Mouse (Mus musculus): ENCODE measurements around the gene Hist1h2ak. TPM values are rescaled to one million over a fixed set of nuclear protein-coding genes. Genes with fewer than 3 reads are reported as not detected.

The Hist1h2ak gene
- total and polyA plus RNA-seq, 3 experiments = 6.2 to 1,125 (median 16.6) TPM

DNA sequence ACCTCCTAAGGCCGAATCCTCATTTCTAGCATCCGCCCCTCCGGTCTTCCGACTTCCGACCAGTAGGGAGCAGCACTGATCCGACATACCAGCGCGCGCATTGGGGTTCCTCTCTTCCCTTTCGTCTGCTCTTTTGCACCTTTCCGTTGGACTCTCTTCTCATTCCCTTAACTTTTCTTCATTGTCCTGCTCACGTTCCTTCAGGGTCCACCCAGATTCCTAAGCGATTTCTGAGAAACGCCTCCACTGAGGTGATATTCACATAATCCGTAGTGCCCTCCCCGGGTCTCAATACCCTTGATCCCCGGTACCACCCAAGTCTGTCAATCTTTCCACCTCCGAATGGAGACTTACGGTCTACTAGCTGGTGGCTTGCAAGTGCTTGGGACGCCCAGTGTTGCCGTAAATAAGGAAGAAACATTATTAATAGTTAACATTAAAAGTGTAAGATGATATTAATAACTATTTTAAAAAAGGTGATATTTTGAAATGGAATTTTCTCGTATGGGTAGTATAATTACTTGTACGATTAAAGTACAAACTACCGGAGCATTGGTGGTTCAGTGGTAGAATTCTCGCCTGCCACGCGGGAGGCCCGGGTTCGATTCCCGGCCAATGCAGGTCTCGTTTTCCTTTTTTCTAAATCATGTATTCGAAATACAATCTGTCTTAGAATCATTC is 43.5 kb downstream of the Hist1h2ak start (continued):
- TF ChIP-seq KAT2A (IDR thresholded peaks at IDR 0.05; ENCODE audit: insufficient replicate concordance, low read length) (peak; percentile 62; the same call in 1 of the 2 replicates), IRF4 (IDR thresholded peaks at IDR 0.05; ENCODE audit: low read depth, low read length) (peak; percentile 52; the same call in 1 of the 2 replicates), MEF2A (IDR thresholded peaks at IDR 0.05; ENCODE audit: borderline replicate concordance, low read depth, low read length) (no peak), PAX5 (IDR thresholded peaks at IDR 0.05; ENCODE audit: low read length) (no peak), USF1 (IDR thresholded peaks at IDR 0.05; ENCODE audit: low read depth, low read length) (no peak), JUN (IDR thresholded peaks at IDR 0.05; ENCODE audit: insufficient read depth, low read depth, low read length) (no peak), CHD1 (IDR thresholded peaks at IDR 0.05; ENCODE audit: low read depth, low read length) (no peak), EP300 (IDR thresholded peaks at IDR 0.05; ENCODE audit: low read length) (no peak), RCOR1 (conservative IDR thresholded peaks at IDR 0.05; ENCODE audit: low read depth, low read length) (no peak), POLR2A (IDR thresholded peaks at IDR 0.05; ENCODE audit: low read depth, low read length) (peak; percentile 57), NRF1 (IDR thresholded peaks at IDR 0.05; ENCODE audit: low read depth, low read length) (0 out of 2 replicates have a peak, but pooled peaks have one; percentile 38), MAX (IDR thresholded peaks at IDR 0.05; ENCODE audit: low read length) (no peak), ZC3H11A (IDR thresholded peaks at IDR 0.05; ENCODE audit: low read depth, low read length) (no peak), ELF1 (IDR thresholded peaks at IDR 0.05; ENCODE audit: low read depth, low read length) (peak; percentile 88), HCFC1 (IDR thresholded peaks at IDR 0.05; ENCODE audit: low read depth, low read length) (peak; percentile 67)

GRCm38 (mm10) chr13:21706669-21707068 is 47.0 kb downstream of the Hist1h2ak start:
- in situ Hi-C loops (cut with MboI; ENCODE audit: low pct_ligation_motif_present, low pct_unique_long_range_greater_than_20kb, low sequenced_read_pairs) = loop anchor here (25.0 kb wide), 2 partner anchors 231 to 319 kb away; partner anchors contain the start of gene Zfp184
- dilution Hi-C loops (cut with MboI; ENCODE audit: extremely low pct_ligation_motif_present, extremely low pct_unique_long_range_greater_than_20kb, low sequenced_read_pairs) = no loop called here
- H3K4me2 ChIP-seq (ENCODE audit: insufficient read depth, low read depth, poor library complexity, severe bottlenecking) = no peak overlapping the region
- no peaks in the 10 kb centered on the region for H3K27me3 ChIP-seq (replicated peaks)
- no peak overlapping the region for H3K4me3 ChIP-seq (replicated peaks in 1 of 3; ENCODE audit: low read depth in 2 of 3, low read length in 2 of 3, poor library complexity in 1 of 3)
- no peaks in the 10 kb centered on the region for H3K9me3 ChIP-seq (replicated peaks; ENCODE audit: low read length)
- no peaks in the 10 kb centered on the region for H3K79me2 ChIP-seq (replicated peaks; ENCODE audit: control insufficient read depth, extremely low read depth, insufficient read depth, poor library complexity, severe bottlenecking)
- TF ChIP-seq POLR2AphosphoS2 (IDR thresholded peaks at IDR 0.05; ENCODE audit: low read depth, low read length) (no peak), NELFE (IDR thresholded peaks at IDR 0.05; ENCODE audit: low read depth, low read length) (no peak), USF1 (IDR thresholded peaks at IDR 0.05; ENCODE audit: low read depth, low read length) (no peak), MXI1 (IDR thresholded peaks at IDR 0.05; ENCODE audit: low read depth, low read length) (no peak), MAFK (IDR thresholded peaks at IDR 0.05; ENCODE audit: insufficient replicate concordance, low read length) (peak; percentile 96)
- no peak overlapping the region for H3K9ac ChIP-seq (ENCODE audit: insufficient read depth, low read depth)
- peaks cover 8 to 11% of the 10 kb centered on the region in 2 experiments; a peak in 3 of 4 replicates for H3K4me1 ChIP-seq (ENCODE audit: control insufficient read depth in 1 of 2, insufficient read depth in 2 of 2)
- DNase-seq (ENCODE audit: extremely low read depth) = no peak
- no peak overlapping the region for H3K27ac ChIP-seq (ENCODE audit: insufficient read depth, low read depth)
- no peaks in the 10 kb centered on the region for H3K36me3 ChIP-seq (replicated peaks in 1 of 2; ENCODE audit: control insufficient read depth in 1 of 2, insufficient read depth in 1 of 2, low read length in 1 of 2)

Other genes starting within 250 kb of the Hist1h2ak start
Only the 20 nearest of the 28 such genes appear.
- gene Olfr1361, start 90.4 kb downstream of the Hist1h2ak start, total RNA-seq (2012; rRNA removed) = not detected in 2 replicates
- gene Olfr1361, start 90.4 kb downstream of the Hist1h2ak start, total RNA-seq (2014; rRNA removed) = not detected in 2 replicates
- gene Olfr1361, start 90.4 kb downstream of the Hist1h2ak start, polyA plus RNA-seq (2012; ENCODE audit: insufficient read length, low read depth) = not detected in 2 replicates
- not detected in 2 replicates for gene Olfr1360, start 76.4 kb downstream of the Hist1h2ak start, total RNA-seq (2012; rRNA removed)
- gene Olfr1360, start 76.4 kb downstream of the Hist1h2ak start, total RNA-seq (2014; rRNA removed) = not detected in 2 replicates
- not detected in 2 replicates for gene Olfr1360, start 76.4 kb downstream of the Hist1h2ak start, polyA plus RNA-seq (2012; ENCODE audit: insufficient read length, low read depth)
- not detected in 2 replicates for gene Olfr1359, start 55.7 kb downstream of the Hist1h2ak start, total RNA-seq (2012; rRNA removed)
- not detected in 2 replicates for gene Olfr1359, start 55.7 kb downstream of the Hist1h2ak start, total RNA-seq (2014; rRNA removed)
- gene Olfr1359, start 55.7 kb downstream of the Hist1h2ak start, polyA plus RNA-seq (2012; ENCODE audit: insufficient read length, low read depth) = not detected in 2 replicates
- gene Hist1h2bl, start 37.7 kb downstream of the Hist1h2ak start, total RNA-seq (2012; rRNA removed) = 897 and 953 TPM in 2 replicates
- 16.0 and 18.1 TPM in 2 replicates for gene Hist1h2bl, start 37.7 kb downstream of the Hist1h2ak start, total RNA-seq (2014; rRNA removed)
- 1.7 and 3.8 TPM in 2 replicates for gene Hist1h2bl, start 37.7 kb downstream of the Hist1h2ak start, polyA plus RNA-seq (2012; ENCODE audit: insufficient read length, low read depth)
- 839 and 880 TPM in 2 replicates for gene Hist1h2ai, start 37.4 kb downstream of the Hist1h2ak start, total RNA-seq (2012; rRNA removed)
- gene Hist1h2ai, start 37.4 kb downstream of the Hist1h2ak start, total RNA-seq (2014; rRNA removed) = 3.9 and 6.3 TPM in 2 replicates
- gene Hist1h2ai, start 37.4 kb downstream of the Hist1h2ak start, polyA plus RNA-seq (2012; ENCODE audit: insufficient read length, low read depth) = not detected in 2 replicates
- 1,605 and 1,657 TPM in 2 replicates for gene Hist1h3h, start 36.2 kb downstream of the Hist1h2ak start, total RNA-seq (2012; rRNA removed)
- gene Hist1h3h, start 36.2 kb downstream of the Hist1h2ak start, total RNA-seq (2014; rRNA removed) = 18.2 and 21.7 TPM in 2 replicates
- gene Hist1h3h, start 36.2 kb downstream of the Hist1h2ak start, polyA plus RNA-seq (2012; ENCODE audit: insufficient read length, low read depth) = 9.5 and 18.6 TPM in 2 replicates
- 1,752 and 1,804 TPM in 2 replicates for gene Hist1h2bm, start 31.8 kb downstream of the Hist1h2ak start, total RNA-seq (2012; rRNA removed)
- 25.7 and 36.0 TPM in 2 replicates for gene Hist1h2bm, start 31.8 kb downstream of the Hist1h2ak start, total RNA-seq (2014; rRNA removed)
- gene Hist1h2bm, start 31.8 kb downstream of the Hist1h2ak start, polyA plus RNA-seq (2012; ENCODE audit: insufficient read length, low read depth) = 0.87 TPM in 1 of 2 replicates, not detected in the other
- gene Hist1h4j, start 18.8 kb downstream of the Hist1h2ak start, total RNA-seq (2012; rRNA removed) = 936 and 984 TPM in 2 replicates
- gene Hist1h4j, start 18.8 kb downstream of the Hist1h2ak start, total RNA-seq (2014; rRNA removed) = 18.5 and 27.8 TPM in 2 replicates
- gene Hist1h4j, start 18.8 kb downstream of the Hist1h2ak start, polyA plus RNA-seq (2012; ENCODE audit: insufficient read length, low read depth) = 1.1 and 1.8 TPM in 2 replicates
- 3,228 and 4,319 TPM in 2 replicates for gene Hist1h4k, start 3.3 kb downstream of the Hist1h2ak start, total RNA-seq (2012; rRNA removed)
- 15.2 and 25.4 TPM in 2 replicates for gene Hist1h4k, start 3.3 kb downstream of the Hist1h2ak start, total RNA-seq (2014; rRNA removed)
- 5.6 and 13.2 TPM in 2 replicates for gene Hist1h4k, start 3.3 kb downstream of the Hist1h2ak start, polyA plus RNA-seq (2012; ENCODE audit: insufficient read length, low read depth)
- gene Hist1h2bn, start 296 bp upstream of the Hist1h2ak start, total RNA-seq (2012; rRNA removed) = 1,563 and 1,639 TPM in 2 replicates
- gene Hist1h2bn, start 296 bp upstream of the Hist1h2ak start, total RNA-seq (2014; rRNA removed) = 16.5 and 24.0 TPM in 2 replicates
- 2.6 and 3.1 TPM in 2 replicates for gene Hist1h2bn, start 296 bp upstream of the Hist1h2ak start, polyA plus RNA-seq (2012; ENCODE audit: insufficient read length, low read depth)
- 1,032 and 1,397 TPM in 2 replicates for gene Hist1h1b, start 26.8 kb upstream of the Hist1h2ak start, total RNA-seq (2012; rRNA removed)
- 12.2 and 16.6 TPM in 2 replicates for gene Hist1h1b, start 26.8 kb upstream of the Hist1h2ak start, total RNA-seq (2014; rRNA removed)
- gene Hist1h1b, start 26.8 kb upstream of the Hist1h2ak start, polyA plus RNA-seq (2012; ENCODE audit: insufficient read length, low read depth) = 0.71 and 1.9 TPM in 2 replicates
- 797 and 828 TPM in 2 replicates for gene Hist1h3i, start 29.5 kb upstream of the Hist1h2ak start, total RNA-seq (2012; rRNA removed)
- 7.7 and 21.2 TPM in 2 replicates for gene Hist1h3i, start 29.5 kb upstream of the Hist1h2ak start, total RNA-seq (2014; rRNA removed)
- 2.0 and 14.3 TPM in 2 replicates for gene Hist1h3i, start 29.5 kb upstream of the Hist1h2ak start, polyA plus RNA-seq (2012; ENCODE audit: insufficient read length, low read depth)
- gene Hist1h2an, start 33.4 kb upstream of the Hist1h2ak start, total RNA-seq (2012; rRNA removed) = 792 and 1,025 TPM in 2 replicates
- gene Hist1h2an, start 33.4 kb upstream of the Hist1h2ak start, total RNA-seq (2014; rRNA removed) = 3.0 and 4.7 TPM in 2 replicates
- gene Hist1h2an, start 33.4 kb upstream of the Hist1h2ak start, polyA plus RNA-seq (2012; ENCODE audit: insufficient read length, low read depth) = 7.1 TPM in 1 of 2 replicates, not detected in the other
- gene Hist1h2bp, start 33.6 kb upstream of the Hist1h2ak start, total RNA-seq (2012; rRNA removed) = 476 and 510 TPM in 2 replicates
- 2.7 and 3.6 TPM in 2 replicates for gene Hist1h2bp, start 33.6 kb upstream of the Hist1h2ak start, total RNA-seq (2014; rRNA removed)
- 0.60 and 1.3 TPM in 2 replicates for gene Hist1h2bp, start 33.6 kb upstream of the Hist1h2ak start, polyA plus RNA-seq (2012; ENCODE audit: insufficient read length, low read depth)
- 1,881 and 2,257 TPM in 2 replicates for gene Hist1h2bq, start 56.4 kb upstream of the Hist1h2ak start, total RNA-seq (2012; rRNA removed)
- gene Hist1h2bq, start 56.4 kb upstream of the Hist1h2ak start, total RNA-seq (2014; rRNA removed) = 17.1 and 32.4 TPM in 2 replicates
- 4.1 and 4.3 TPM in 2 replicates for gene Hist1h2bq, start 56.4 kb upstream of the Hist1h2ak start, polyA plus RNA-seq (2012; ENCODE audit: insufficient read length, low read depth)
- gene Hist1h2ao, start 56.6 kb upstream of the Hist1h2ak start, total RNA-seq (2012; rRNA removed) = not detected in 2 replicates
- gene Hist1h2ao, start 56.6 kb upstream of the Hist1h2ak start, total RNA-seq (2014; rRNA removed) = not detected in 2 replicates
- 354 and 693 TPM in 2 replicates for gene Hist1h2ao, start 56.6 kb upstream of the Hist1h2ak start, polyA plus RNA-seq (2012; ENCODE audit: insufficient read length, low read depth)
- 18.2 and 20.8 TPM in 2 replicates for gene Hist1h4m, start 57.9 kb upstream of the Hist1h2ak start, total RNA-seq (2012; rRNA removed)
- gene Hist1h4m, start 57.9 kb upstream of the Hist1h2ak start, total RNA-seq (2014; rRNA removed) = 1.6 TPM in 1 of 2 replicates, not detected in the other
- gene Hist1h4m, start 57.9 kb upstream of the Hist1h2ak start, polyA plus RNA-seq (2012; ENCODE audit: insufficient read length, low read depth) = 0.70 and 12.8 TPM in 2 replicates
- 4,939 and 5,322 TPM in 2 replicates for gene Hist1h4n, start 78.4 kb upstream of the Hist1h2ak start, total RNA-seq (2012; rRNA removed)
- gene Hist1h4n, start 78.4 kb upstream of the Hist1h2ak start, total RNA-seq (2014; rRNA removed) = 90.5 and 152 TPM in 2 replicates
- 6.4 TPM in 1 of 2 replicates, not detected in the other for gene Hist1h4n, start 78.4 kb upstream of the Hist1h2ak start, polyA plus RNA-seq (2012; ENCODE audit: insufficient read length, low read depth)
- 2,938 and 2,951 TPM in 2 replicates for gene Hist1h2ap, start 79.7 kb upstream of the Hist1h2ak start, total RNA-seq (2012; rRNA removed)
- 50.8 and 66.8 TPM in 2 replicates for gene Hist1h2ap, start 79.7 kb upstream of the Hist1h2ak start, total RNA-seq (2014; rRNA removed)
- gene Hist1h2ap, start 79.7 kb upstream of the Hist1h2ak start, polyA plus RNA-seq (2012; ENCODE audit: insufficient read length, low read depth) = 383 and 447 TPM in 2 replicates
- gene Hist1h2br, start 79.9 kb upstream of the Hist1h2ak start, total RNA-seq (2012; rRNA removed) = 1,633 and 2,083 TPM in 2 replicates
- 9.4 and 19.7 TPM in 2 replicates for gene Hist1h2br, start 79.9 kb upstream of the Hist1h2ak start, total RNA-seq (2014; rRNA removed)
- 4.1 and 4.2 TPM in 2 replicates for gene Hist1h2br, start 79.9 kb upstream of the Hist1h2ak start, polyA plus RNA-seq (2012; ENCODE audit: insufficient read length, low read depth)

All from CH12.LX (cell line).